Mouse (Mus musculus) ES-CJ7 (cell line): ENCODE measurements around the gene Dnlz.
"Not testable (repeated sequence)": the region's sequence is repeated elsewhere in the genome, so short reads cannot be mapped to it uniquely, and the experiment has no call there.

Experiments
- DNase-seq: peaks from one replicate; pipeline ENCODE4 v3.0.0; 2011; ENCODE audit warnings: low read depth, low spot score

The Dnlz gene

DNA sequence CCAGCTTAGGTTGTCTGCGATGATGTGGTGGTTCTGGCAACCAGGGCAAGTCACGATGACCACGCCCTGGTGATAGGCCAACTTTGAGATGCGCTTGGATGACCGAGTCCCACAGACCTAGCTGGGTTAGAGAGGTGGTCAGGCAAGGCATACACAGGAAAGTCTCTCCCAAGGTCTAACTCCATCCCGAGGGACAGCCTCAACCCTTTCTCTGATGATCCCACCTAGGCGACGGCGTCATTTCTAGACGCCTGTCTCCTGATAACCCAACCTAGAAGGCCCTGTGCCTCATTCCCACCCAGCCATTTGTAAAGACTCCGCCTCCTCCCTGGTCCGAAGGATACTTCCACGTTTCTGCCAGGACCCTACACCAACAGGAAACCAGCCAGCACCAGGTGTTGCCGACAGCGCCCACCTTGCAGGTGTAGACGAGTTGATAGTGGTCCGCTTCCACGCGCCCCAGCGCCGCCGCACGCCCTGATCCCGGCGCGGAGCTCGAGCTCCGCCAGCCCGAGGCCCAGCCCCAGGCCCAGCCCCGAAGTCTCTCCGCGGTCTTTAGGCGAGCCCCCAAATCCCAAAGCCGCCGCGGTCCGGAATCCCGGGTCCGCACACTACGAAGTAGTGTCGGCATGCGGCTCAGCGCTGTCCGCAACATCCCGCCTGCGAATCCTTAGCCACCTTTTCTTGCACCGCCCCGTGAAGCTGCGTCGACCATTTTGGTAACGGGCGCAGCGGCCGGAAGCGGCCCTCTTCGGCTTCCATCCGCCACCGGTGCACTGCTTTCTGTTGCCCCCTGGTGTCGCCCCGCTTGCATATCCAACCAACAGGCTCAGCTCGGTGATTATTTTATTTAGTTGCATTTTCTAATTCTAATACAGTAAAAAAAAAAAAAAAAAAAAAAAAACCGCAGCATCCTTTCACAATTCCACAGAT is at the start of gene Dnlz:
Dnlz (minus strand) TSS at position 753 of the 933 bp plus-strand sequence.
- peak; percentile 90 for DNase-seq

DNA sequence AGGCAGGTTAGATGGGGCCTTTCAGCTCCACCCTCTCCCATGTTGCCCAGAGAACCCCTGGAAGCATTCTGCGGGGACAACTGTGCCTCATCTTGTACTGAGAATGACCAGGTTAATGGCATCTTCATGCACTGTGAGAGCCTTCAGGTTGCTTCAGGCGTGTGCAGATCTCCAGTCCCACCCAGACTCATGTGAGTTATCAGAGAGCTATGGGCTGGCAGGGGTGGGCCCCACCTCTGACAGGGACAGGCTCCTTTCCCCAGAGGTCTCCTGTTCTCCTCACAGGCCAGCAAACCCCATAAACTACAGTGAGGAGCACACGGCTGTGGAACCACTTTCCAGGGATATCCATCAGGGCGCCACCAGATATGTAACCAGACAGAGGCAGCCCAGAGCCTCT is 49.1 kb upstream of the Dnlz start:
- DNase-seq = no peak

DNA sequence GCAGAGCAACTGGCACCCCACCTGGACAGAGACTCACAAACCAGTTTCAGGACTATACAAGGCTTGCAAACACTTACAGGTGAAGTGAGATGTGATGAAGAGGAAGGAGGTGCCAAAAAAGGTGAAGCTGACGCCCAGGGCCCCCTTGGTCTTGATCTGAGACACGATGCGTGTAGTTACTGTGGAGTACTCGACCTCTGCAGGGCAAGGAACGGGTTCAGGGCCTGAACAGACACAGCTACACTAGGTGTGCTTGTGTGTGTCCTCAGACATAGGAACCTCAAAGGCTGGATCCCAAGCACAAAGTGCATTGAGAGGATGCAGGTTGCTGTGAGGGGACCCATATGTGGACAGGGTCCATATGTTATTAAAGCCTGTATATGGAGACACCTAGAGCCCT is 48.4 kb upstream of the Dnlz start:
- no peak for DNase-seq

DNA sequence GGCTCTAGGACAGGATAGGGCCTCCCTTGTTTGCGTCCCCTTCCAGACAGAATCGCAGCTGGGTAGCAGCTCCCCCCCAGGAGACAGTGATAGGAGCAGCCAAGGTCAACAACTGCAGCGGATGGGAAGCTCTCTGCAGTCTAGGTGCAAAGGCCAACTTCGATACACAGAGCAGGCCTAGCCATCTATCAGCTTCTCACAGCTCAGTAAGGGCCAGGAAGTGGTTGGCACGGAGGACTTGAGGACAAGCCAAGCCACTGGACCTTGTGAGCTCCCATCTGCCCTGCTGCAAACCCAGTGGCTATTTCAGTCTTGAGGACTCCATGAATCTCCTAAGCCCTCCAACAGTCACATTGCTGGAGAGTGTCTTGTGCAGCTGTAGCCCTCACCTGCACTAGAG is 47.7 kb upstream of the Dnlz start:
- DNase-seq = no peak

DNA sequence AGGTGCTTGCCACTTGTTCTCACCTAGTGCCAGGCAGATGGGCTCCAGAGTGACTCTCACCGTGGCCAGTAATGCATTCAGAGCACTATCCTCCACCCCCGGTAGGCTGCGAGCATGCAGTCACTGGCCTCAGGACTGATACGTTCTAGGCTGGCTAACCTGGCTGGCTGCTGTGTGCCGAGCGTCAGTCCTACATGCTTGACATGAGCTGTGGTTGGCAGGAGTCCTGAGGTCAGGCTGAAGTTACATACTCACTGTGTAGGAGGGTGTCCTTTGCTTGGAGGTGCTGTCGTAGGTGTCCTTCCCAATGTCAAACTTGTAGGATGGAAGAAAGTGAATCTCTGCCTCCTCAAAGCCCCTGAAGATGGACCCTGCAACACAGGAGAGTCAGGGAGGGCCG is 47.1 kb upstream of the Dnlz start:
- DNase-seq = no peak

DNA sequence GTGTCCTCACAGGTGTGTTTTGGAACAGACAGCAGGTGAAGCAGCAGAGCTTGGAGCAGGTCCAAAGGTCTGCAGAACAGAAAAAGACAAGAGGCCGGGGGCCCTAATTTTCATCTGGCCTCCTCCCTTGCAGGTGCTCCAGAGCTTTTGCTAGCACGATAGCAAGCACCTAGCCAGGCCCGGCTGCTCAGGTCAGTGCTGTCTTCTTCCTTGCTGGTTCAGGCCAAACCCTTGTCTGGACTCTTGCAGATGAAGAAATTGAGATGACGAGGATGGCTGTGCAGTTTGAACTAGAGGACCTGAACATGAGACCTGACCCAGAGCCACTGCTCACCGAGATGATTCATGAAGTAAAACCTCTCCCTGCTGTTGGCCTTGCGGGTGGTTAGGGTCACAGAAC is 39.7 kb upstream of the Dnlz start:
- DNase-seq = no peak

DNA sequence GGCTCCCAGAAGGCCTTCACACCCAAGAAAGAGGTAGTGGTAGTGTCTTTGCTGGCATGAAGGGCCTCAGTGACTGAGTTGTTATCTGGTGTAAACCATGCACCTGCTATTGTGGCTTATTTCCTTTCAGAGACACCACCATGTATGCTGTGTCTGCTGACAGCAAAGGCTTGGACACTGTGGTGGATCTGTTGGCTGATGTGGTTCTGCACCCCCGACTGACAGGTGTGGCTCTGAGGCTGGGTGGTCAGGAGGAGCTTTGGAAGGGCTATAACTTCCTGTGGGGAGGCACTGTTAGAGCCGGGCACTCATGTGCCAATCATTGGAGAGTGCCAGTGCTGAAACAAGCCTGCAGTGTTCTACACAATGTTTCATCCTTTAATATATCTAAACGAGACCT is 39.0 kb upstream of the Dnlz start:
- no peak for DNase-seq

DNA sequence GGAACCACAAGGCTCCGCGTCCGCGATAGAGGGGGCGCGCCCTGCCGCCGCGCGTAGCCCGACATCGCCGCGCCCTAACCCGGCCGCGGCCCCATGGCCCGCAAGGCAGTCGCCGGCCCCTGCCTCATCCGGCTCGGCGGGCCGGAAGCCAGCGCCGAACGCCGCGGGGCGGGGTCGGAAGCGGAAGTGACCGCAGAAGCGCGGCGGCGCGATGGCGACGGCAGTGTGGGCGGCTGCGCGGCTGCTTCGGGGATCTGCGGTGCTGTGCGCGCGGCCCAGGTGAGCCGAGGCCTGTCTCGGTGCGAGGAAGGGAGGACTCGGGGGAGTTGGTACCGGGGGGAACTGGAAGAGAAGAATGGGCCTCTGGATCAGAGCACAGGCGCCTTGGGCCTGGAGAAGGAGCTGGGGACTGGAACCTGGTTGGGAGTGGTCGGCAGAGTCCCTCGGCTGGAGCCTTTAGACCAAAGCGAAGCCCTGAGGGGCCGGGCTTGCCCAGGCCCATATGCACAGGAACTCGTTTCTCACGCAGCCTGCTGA is 37.3 kb upstream of the Dnlz start, which contains the start of the genes Entr1 and Pmpca:
Entr1 (minus strand) TSS at position 163 of the 537 bp plus-strand sequence.
Pmpca (plus strand) TSS at position 186 of the 537 bp plus-strand sequence.
- peak; percentile 59 for DNase-seq

DNA sequence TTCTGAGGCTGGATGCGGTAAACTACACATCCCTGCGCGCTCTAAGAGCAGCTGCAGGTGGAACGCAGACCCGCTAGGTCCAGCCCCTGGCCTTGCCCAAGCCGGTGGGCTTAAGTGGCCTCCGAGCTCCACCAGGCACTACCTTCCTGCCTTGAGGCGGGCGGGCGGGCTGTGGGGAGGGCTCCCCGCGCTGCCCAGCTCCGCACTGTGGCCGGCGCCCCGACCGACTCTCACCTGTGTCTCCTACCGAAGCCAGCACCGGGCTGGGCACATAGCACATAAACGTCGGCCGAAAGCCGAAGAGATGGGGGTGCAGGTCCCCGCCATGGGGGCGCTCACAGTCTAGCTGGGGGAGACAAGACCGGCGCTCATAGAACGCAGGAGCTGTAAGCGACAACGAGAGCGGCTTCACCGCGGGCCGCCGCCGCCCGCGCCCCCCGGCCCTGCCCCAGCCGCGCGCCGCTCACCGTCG is 36.8 kb upstream of the Dnlz start:
- no peak for DNase-seq

DNA sequence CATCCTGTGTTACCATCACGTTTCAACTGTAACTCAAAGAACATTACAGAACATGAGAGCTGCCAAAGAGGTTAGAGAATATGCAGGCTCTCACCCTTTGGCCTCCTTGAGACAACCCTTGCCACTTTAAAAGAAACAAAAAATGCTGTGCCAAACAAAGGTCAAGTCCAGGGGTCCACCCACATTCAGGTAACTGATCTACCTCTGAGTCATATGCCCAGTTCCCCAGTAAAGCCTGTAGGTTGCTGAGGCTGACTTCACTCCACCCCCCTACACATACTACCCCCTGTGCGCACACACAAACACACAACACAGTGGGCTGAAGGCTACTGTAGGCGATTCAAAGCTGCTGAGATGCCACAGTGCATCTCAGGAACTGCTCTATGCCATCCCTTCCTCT is 35.8 kb upstream of the Dnlz start:
- no peak for DNase-seq

DNA sequence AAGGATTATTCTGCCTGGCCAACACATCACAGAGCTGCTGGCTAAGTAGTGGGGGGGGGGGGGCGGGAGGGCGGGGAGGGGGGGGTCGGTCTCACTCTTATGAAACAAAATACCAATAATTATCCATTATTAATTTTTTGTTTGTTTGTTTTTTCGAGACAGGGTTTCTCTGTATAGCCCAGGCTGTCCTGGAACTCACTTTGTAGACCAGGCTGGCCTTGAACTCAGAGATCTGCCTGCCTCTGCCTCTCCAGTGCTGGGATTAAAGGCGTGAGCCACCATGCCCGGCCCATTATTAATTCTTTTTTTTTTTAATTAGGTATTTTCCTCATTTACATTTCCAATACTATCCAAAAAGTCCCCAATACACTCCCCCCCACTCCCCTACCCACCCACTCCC is 29.0 kb upstream of the Dnlz start:
- not testable (repeated sequence) for DNase-seq

DNA sequence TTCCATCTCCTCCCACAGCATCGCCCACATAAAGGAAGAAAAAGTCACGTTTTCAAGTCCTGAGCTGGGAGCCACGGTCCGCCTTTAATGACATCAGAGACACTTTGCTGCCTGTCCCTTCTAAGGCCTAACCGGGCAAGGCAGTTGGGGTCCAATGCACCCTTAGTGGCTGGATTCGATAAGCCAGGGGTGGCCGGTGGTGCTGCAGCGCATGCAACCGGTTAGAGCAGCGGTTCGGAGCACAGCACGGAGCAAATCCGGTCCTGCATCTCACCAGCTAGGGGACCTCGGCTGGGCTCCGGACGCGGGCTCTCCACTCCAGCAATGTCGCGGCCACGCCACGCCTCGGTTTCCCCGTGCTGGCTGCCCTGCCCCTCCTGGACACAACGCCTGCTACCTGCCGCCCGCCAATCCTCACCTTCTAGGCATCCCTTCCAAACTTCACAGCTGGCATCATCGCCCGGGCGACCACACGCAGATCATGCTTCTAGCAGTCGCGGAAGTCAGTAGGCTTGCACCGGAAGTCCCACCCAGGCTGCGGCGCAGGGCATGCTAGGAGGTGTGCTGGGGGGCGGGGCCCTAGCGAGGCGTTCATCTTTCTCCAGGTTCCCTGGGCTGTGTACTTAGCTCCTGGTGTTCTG is 28.3 kb upstream of the Dnlz start, which contains the start of gene Snapc4:
Snapc4 (minus strand) TSS at position 523 of the 641 bp plus-strand sequence.
- peak; percentile 89 for DNase-seq

DNA sequence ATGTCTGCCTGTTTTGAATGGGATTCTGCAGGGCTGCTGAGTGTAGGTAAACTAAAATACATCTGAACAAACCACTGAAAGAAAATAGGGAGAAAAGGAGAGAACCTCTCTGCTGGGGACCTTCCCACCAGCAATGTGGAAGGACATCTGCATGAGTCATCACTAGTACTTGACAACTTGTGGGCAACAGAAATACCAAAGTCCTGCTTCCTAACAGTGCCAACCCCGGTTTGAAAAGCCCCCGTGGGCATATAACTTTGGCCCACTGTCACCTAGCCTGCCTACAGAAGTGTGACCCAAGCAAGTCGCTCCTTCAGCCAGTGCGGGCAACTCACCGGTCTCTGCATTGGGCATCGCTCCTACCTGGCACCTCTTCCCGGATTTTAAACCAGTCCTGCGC is 20.5 kb upstream of the Dnlz start:
- no peak for DNase-seq

DNA sequence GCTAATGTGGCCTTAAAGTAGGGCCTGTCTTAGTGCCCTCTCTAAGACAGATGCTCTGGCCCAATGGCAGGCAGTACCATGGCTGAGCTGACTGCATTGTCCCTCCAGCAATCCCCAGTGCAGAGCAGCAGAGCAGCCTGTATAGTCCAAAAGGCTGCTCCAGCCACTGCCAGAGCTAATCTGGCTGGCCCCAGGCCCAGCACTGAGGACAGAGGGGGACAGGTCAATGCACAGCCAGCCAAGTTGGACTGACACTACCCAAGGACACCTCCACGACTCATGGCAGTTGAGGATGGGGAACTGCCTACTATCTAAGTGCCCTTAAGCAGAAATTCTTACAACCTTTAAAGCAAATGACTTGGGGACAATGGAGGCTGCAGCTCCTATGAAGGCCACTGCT is 16.7 kb upstream of the Dnlz start:
- DNase-seq = no peak

DNA sequence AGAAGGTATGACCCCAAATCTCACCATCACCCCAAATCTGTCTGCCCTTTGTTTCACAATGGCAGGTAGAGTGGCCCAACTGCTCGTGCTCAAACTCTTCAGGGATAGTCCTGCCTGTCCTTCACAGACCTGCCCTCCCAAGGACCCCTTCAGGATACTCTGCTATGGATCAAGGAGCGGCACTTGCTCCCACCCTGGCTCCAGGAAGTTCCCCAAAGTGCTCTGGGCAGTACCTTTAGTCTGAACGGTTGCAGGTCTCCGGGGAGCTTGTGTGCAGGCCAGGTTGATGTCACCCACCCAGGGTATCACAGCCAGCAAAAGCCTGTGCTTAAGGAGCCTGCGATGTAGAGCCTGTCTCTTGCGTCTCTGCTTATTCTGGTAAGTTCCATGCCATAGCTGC is 16.0 kb upstream of the Dnlz start:
- DNase-seq = no peak

DNA sequence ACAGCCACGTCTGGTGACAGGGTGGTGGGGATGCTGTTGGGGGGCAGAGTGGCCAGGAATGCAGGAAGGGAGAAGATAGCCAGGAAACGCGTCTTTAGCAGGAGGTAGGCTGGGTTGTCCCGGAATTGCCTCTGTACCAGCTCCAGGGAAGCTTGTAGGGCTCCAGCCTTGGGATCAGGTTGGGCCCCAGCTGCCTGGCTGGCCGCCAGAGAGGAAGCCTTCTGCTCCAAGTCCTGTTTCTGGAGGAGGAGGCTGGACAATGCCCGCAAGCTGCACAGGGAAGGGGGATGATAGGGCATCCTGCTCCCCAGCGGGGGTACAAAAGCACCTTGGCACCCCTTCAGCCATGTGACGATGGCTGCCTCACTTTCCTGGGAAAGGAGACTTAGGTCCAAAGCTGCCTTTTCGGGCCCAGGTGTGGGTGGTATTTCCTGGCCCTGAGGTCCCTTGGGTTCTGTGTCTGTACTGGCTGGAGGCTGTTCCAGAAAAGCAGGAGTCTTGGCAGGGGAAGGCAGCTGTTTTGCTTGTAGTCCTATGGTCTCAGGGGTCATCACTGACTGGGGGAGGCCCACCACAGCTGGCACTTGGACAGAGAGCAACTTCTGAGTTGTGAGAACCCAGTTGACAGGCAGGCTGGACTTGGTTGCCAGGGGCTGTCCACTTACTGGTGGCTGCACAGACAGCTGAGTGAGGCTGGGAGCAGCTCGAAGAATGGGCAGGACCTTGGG is 13.0 kb upstream of the Dnlz start:
- DNase-seq = no peak

DNA sequence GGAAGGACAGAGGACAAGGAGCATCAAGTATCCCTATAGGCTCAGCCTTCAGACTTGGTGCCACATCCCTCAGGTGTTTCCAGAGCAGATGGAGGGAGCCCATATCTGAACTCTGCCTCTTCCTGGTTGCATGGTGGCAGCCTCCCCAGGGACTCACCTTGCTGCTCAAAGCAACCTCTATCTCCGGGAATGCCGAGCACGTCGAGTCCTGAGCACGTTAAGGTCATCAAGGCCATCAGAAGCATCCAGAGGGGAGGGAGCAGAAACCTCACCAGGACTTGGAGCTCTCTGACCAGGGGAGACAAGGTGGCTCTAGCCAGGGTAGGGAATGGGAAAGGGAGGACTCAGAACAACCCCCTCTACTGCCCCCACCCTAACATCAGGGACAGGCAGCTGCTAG is 11.6 kb upstream of the Dnlz start:
- DNase-seq = no peak

DNA sequence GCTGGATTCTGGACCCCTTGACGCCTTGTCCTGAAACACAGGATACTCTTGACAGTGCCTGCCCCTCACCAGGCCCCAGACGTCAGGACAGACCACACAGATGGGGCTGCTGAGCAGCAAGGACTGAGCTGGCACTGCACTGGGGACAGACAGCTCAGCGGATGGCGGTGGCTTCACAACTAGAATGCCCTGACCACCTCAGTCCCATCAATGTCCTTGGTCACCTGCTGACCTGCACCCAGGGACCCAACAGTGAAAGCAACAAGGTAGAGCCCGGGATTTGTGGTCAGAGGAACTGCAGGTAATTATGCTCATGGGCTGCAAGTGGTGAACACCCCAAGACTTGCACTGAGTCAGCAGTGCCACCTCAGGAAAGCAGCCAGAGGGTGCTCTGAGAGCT is 11.1 kb upstream of the Dnlz start:
- no peak for DNase-seq

DNA sequence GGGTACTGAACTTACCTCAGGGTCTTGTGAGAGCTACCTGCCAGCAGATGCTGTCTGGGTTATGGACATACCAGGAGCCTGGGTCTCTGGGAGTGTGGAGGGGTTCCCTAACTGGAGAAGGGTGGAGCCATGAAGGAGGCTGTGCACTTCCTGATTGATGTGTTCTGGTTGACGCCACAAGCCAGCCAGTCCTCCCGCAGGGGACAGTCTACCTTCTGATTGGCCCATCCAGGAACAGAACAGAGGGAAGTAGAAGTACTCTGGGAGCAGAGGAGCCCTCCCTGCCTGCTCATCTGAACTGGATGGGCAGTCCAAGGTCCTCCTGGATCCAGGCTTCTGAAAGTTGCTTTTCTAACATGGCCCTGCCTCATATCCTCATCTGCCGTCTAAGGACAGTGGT is 8.9 kb upstream of the Dnlz start, which contains the start of gene Card9:
Card9 (minus strand) TSS at position 147 of the 400 bp plus-strand sequence.
- no peak for DNase-seq

DNA sequence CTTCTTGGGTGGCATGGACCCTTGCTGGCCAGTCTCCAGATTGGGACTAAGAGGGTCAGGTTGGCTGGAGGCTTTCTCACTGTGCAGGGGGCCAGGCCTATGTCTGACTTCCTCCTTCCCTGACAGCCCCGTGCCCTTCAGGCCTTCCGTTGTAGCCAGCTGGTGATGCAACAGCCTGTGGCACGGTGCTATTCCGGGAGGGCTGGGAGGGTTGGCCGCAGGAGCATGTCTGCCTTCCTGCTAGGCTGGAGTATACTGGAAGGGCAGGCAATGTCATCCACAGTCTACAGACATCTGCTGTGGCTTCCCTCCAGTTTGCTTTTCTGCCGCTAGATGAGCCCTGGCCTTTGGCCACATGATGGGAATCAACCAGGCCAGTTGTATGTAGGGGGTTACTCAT is 8.1 kb upstream of the Dnlz start:
- DNase-seq = no peak

DNA sequence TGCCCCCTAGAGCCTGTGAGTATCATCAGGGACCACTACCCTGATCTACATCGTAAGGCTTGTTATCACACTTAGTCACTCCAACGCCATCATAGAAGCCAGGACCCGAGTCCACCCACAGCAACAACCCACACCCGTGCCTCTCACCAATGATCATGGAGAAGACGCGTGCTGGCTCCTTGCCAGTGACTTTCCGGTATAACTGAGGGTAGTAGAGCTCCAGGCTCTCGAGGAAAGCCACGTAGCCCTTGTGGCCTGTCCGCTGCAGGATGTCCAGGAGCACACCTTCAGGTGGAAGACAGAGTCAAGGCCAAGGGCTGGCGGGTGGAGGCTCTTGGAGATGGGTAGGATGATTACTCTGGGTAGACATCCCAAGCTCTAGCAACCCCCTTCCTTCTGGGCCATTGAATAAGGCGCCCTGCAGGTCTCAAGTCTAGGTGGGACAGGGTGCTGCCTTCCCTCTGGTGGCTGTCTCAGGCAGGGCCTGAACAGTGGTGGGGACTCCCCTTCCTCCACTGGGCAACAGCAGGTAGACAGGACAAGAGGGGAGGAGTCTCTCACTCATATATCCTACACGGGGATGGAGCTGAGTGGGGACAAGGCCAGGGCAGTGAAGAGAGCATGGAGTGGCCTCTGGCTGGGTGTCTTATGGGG is 6.9 kb upstream of the Dnlz start:
- no peak for DNase-seq
